Mouse (Mus musculus): ENCODE data around the gene Adam12. TPM values are rescaled to one million over a fixed set of nuclear protein-coding genes. Genes with fewer than 3 reads are reported as not detected.

The Adam12 gene
- polyA plus RNA-seq, 1 experiment from 2014 or later: 2.3 TPM

Small RNA genes within 50 kb of the gene (microRNA-seq; reads per million reads assigned to microRNA genes)
- not detected for gene Gm23631

Other genes starting within 250 kb of the Adam12 start
- gene D7Ertd443e, start 153.5 kb upstream of the Adam12 start, polyA plus RNA-seq (2015; fragmentation: Nextera tagmentation; extraction: Ambion mirVana): not detected in 2 replicates